18 mouse cellular contexts compared by ENCODE assay signal in genomic region chr3:147278602-147279001, GRCm38 (mm10).
"Had no signal": no experiment of that assay in that cellular context is flagged by ENCODE, and none has a peak within 500 bp of the region (broad histone marks: within the 10 kb centered on the region; RNA-seq: fewer than 3 reads in every experiment).

No protein-coding gene starts in this region.

- H3K9ac ChIP-seq: limb, embryonic 12.5 days; limb, embryonic 15.5 days; liver, embryonic 14.5 days; liver, postnatal 0 days; lung, embryonic 15.5 days had no signal

- H3K4me3 ChIP-seq: limb, embryonic 12.5 days; limb, embryonic 15.5 days; lung, embryonic 15.5 days; megakaryocyte, embryonic 14.5 days; midbrain, embryonic 10.5 days had no signal

- DNase-seq: kidney, adult 18-20 months; kidney, adult 9 months; kidney, postnatal 14 days; kidney, postnatal 4 days; left cerebral cortex, postnatal 4 days; liver, postnatal 0 days; lung, postnatal 10 days; lung, postnatal 36 days; thymus, adult 18-20 months; thymus, postnatal 36 days had no signal

- H3K27ac ChIP-seq: limb, embryonic 12.5 days; limb, embryonic 15.5 days; liver, embryonic 14.5 days; lung, embryonic 15.5 days; midbrain, embryonic 10.5 days had no signal

- H3K36me3 ChIP-seq: limb, embryonic 12.5 days; limb, embryonic 15.5 days; lung, embryonic 15.5 days; midbrain, embryonic 10.5 days had no signal

- H3K27me3 ChIP-seq: limb, embryonic 12.5 days; limb, embryonic 15.5 days; lung, embryonic 15.5 days; megakaryocyte, embryonic 14.5 days had no signal

- H3K4me2 ChIP-seq: limb, embryonic 12.5 days; limb, embryonic 15.5 days; liver, embryonic 11.5 days; lung, embryonic 15.5 days had no signal

- ATAC-seq: intestine, embryonic 16.5 days; liver, postnatal 0 days had no signal

- H3K4me1 ChIP-seq: limb, embryonic 12.5 days; limb, embryonic 15.5 days; lung, embryonic 15.5 days; megakaryocyte, embryonic 14.5 days had no signal

- H3K9me3 ChIP-seq: limb, embryonic 12.5 days; limb, embryonic 15.5 days; lung, embryonic 15.5 days; midbrain, embryonic 10.5 days had no signal
